Mouse (Mus musculus) neural tube, embryonic 11.5 days (tissue): Measurements from ENCODE around the gene Mrc1. TPM values are rescaled to one million over a fixed set of nuclear protein-coding genes. Genes with fewer than 3 reads are reported as not detected.

ENCODE experiments used
- ATAC-seq: fragments of 200-750 bp; cut with Nextera tagmentation; 2 replicates; pipeline ENCODE4 v1.8.0; 2017; ENCODE audit warnings: moderate number of reproducible peaks, mild to moderate bottlenecking, moderate TSS enrichment, moderate library complexity; ENCODE audit not compliant: insufficient read depth, low FRiP score, low TSS enrichment
- DNase-seq: peaks from one replicate; pipeline ENCODE4 v3.0.0-alpha.2; 2015; ENCODE audit warnings: low spot score
- H3K27ac ChIP-seq: fragments of 300-500 bp; sonication (generic); 2 replicates; pipeline ENCODE4 v1.5.1; 2014; ENCODE audit warnings: low read depth, mild to moderate bottlenecking, low read length
- H3K27me3 ChIP-seq: fragments of 300-500 bp; sonication (generic); 2 replicates; pipeline ENCODE4 v1.6.1; 2014; ENCODE audit warnings: mild to moderate bottlenecking, low read length, mixed read lengths; ENCODE audit not compliant: control insufficient read depth, insufficient read depth
- H3K36me3 ChIP-seq: fragments of 300-500 bp; sonication (generic); 2 replicates; pipeline ENCODE4 v1.6.1; 2014; ENCODE audit warnings: mild to moderate bottlenecking, low read length, moderate library complexity, mixed read lengths; ENCODE audit not compliant: control insufficient read depth, insufficient read depth
- H3K4me1 ChIP-seq: fragments of 300-500 bp; sonication (generic); 2 replicates; pipeline ENCODE4 v1.6.1; 2014; ENCODE audit warnings: low read length, mixed read lengths; ENCODE audit not compliant: control insufficient read depth, insufficient read depth
- H3K4me2 ChIP-seq: fragments of 300-500 bp; sonication (generic); 2 replicates; pipeline ENCODE4 v1.6.1; 2014; ENCODE audit warnings: low read depth, mild to moderate bottlenecking, moderate library complexity
- H3K4me3 ChIP-seq: fragments of 300-500 bp; sonication (generic); 2 replicates; pipeline ENCODE4 v1.5.1; 2014; ENCODE audit warnings: low read depth, low read length
- H3K9ac ChIP-seq: fragments of 300-500 bp; sonication (generic); 2 replicates; pipeline ENCODE4 v1.6.1; 2014; ENCODE audit warnings: mild to moderate bottlenecking, low read length
- H3K9me3 ChIP-seq: fragments of 300-500 bp; sonication (generic); 2 replicates; pipeline ENCODE4 v1.6.1; 2016; ENCODE audit warnings: low read length; ENCODE audit not compliant: control insufficient read depth
- WGBS: fragments of 180-500 bp; shearing (Covaris S2); extraction: QIAGEN DNeasy Blood & Tissue Kit; methylation state at CpG from one replicate; pipeline ENCODE4 v1.1.7; 2014; 5-methylcytosine and 5-hydroxymethylcytosine counted together
- microRNA counts: library from miRNA; unstranded; fragments of <30 nt; microRNA quantifications from one replicate; lab custom pipeline; 2015
- microRNA-seq: library from miRNA; unstranded; fragments of <30 nt; microRNA quantifications from one replicate; pipeline ENCODE4, GENCODE M21; 2016
- polyA plus RNA-seq: library from polyadenylated mRNA; unstranded; fragments of >200 nt; fragmentation: Nextera tagmentation; extraction: Ambion mirVana; gene quantifications from 2 replicates; pipeline ENCODE4 v1.2.1, GENCODE M21; 2014

Gene Mrc1
- polyA plus RNA-seq, 1 experiment from 2014 or later, result 3.1 TPM

DNA sequence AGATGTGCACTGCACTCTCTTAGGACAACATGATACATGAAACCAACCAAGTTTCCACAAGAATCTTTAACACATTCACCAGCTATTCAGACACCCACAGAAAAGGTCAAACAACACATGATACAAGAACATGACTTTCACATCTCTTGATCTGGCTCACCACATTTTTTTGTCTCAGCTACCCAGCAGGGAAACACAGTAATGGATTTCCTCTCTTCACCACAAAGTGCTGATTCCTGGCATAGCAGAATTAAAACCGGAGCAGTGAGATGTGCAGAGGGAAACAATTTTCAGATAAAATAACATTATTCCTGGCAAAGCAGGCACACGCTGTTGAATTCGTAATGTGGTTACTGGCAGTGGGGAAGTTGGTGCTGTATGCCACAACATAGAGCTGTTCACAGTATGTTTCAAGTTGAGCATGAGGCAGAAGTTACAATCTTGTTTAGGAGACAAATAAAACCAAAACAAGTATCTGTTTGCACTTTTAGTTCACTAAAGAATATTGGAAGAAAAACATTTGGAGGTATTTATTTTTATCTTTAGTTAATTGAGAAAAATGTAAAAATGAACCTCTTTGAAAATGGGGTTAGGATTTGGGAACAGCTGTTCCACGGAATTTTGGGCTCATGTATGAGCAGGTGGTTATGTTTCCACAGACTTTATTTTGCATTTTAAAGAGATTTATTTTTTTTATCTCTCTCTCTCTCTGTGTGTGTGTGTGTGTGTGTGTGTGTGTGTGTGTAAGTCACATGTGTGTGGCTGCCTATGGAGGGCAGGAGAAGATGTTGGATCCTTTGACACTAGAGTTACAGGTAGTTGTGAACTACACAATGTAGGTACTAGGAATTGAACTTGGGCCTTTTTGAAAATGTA, 83.6 kb downstream of the Mrc1 start:
- H3K27me3 ChIP-seq, result no peaks in the 10 kb centered on the region
- WGBS, result 77% methylated on average over 4 of the region's 4 CpGs
- ATAC-seq, result no peak
- no peak overlapping the region for H3K4me3 ChIP-seq
- H3K9me3 ChIP-seq, result no peaks in the 10 kb centered on the region
- no peak overlapping the region for H3K4me2 ChIP-seq
- DNase-seq, result no peak
- no peak overlapping the region for H3K27ac ChIP-seq
- no peaks in the 10 kb centered on the region for H3K36me3 ChIP-seq
- no peaks in the 10 kb centered on the region for H3K4me1 ChIP-seq
- no peak overlapping the region for H3K9ac ChIP-seq

DNA sequence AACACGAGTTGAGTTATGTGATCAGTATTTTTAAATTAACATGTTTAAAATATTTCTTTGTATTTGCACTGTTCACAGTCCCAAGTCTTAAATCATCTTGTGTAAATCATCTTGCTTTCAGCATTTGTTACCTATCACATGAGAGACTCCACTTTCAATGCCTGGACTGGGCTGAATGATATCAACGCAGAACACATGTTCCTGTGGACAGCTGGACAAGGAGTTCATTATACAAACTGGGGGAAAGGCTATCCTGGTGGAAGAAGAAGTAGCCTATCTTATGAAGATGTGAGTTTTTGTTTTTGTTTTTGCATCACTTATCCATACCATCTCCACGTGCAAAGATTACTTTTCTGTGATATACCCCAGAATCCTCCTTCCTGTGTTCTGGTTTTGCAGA, 85.9 kb downstream of the Mrc1 start:
- no peaks in the 10 kb centered on the region for H3K4me1 ChIP-seq
- no peak for DNase-seq
- H3K4me2 ChIP-seq, result no peak overlapping the region
- 82% methylated on average over 3 of the region's 3 CpGs for WGBS
- H3K27me3 ChIP-seq, result no peaks in the 10 kb centered on the region
- no peaks in the 10 kb centered on the region for H3K36me3 ChIP-seq
- H3K9ac ChIP-seq, result no peak overlapping the region
- ATAC-seq, result no peak
- H3K4me3 ChIP-seq, result no peak overlapping the region
- no peaks in the 10 kb centered on the region for H3K9me3 ChIP-seq
- H3K27ac ChIP-seq, result no peak overlapping the region

DNA sequence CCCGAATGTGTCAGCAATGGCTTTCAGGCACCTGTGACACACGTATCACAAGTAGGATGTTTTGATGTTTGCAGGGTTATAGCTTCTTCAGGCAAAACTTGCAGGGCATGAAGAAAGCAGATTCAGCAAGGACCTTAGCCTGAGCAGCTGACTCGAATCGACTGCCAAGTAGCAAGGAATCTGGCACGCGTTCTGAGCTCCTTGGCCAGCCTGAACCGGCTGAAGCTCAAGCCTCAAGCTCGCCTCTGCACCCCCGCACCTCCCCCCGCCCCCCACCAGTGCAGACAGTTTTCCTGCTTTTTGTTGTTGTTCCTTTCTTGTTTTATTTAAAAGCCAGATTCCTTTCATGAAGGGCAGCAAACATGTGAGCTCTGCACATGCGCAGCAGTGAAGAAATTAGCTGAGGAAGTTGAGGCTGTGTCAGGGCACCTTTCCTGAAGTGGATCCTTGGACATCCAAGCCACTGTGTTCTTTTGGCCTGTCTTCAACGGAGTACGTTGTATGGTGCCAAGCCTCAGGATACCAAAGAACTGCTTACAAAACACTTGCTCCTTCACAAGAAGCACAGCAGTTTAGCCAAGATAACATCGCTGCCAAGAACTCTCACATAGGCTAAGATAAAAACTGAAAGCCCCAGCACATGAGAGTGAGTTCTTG, 112.6 kb downstream of the Mrc1 start:
- Histone ChIP-seq H3K4me3 (no peak overlapping the region), H3K9ac (no peak overlapping the region), H3K27me3 (no peaks in the 10 kb centered on the region), H3K4me2 (no peak overlapping the region), H3K36me3 (no peaks in the 10 kb centered on the region), H3K9me3 (no peaks in the 10 kb centered on the region), H3K4me1 (no peaks in the 10 kb centered on the region), H3K27ac (no peak overlapping the region)
- WGBS, result 85% methylated on average over 14 of the region's 14 CpGs
- DNase-seq (no peak), ATAC-seq (no peak)

DNA sequence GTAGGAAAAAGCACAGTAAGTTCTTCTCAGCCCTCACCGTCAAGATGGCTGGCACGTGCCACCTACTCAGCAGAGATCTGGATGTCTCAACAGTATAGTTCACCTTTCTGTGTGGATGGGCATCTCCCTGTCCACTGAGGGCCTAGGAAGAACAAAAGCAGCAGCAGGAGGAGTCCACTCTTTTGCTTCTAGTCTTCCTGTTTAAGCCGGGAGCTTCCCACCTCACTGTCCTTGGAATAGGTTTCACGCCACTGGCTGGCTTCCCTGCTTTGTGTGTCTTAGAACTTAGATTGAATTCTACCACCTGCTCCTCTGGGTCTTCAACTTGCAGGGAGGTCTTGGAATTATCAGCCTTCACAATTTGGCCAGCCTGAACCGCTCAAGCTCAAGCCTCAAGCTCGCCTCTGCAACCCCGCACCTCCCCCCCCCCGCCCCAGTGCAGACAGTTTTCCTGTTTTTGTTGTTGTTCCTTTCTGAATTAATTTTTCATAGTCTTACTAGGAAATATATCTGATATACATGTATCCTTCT, 113.2 kb downstream of the Mrc1 start:
- no peaks in the 10 kb centered on the region for H3K27me3 ChIP-seq
- ATAC-seq, result no peak
- no peak overlapping the region for H3K4me2 ChIP-seq
- H3K9ac ChIP-seq, result no peak overlapping the region
- no peak for DNase-seq
- no peak overlapping the region for H3K27ac ChIP-seq
- no peak overlapping the region for H3K4me3 ChIP-seq
- H3K9me3 ChIP-seq, result no peaks in the 10 kb centered on the region
- H3K4me1 ChIP-seq, result no peaks in the 10 kb centered on the region
- whole genome bisulfite sequencing, result 93% methylated on average over 8 of the region's 8 CpGs
- H3K36me3 ChIP-seq, result no peaks in the 10 kb centered on the region

MicroRNA genes within 50 kb of the gene (microRNA counts, 519-probe panel; counts per million panel counts)
- 171 counts per million, percentile 57 among the panel's probes with 10 or more counts for microRNA mmu-miR-511 (lab: Ali Mortazavi, UCI)

Small RNAs within 50 kb of the gene (microRNA-seq; reads per million reads assigned to microRNA genes)
- 1.0 reads per million for gene Mir511

Other genes starting within 250 kb of the Mrc1 start
- gene Hacd1, start 173.3 kb upstream of the Mrc1 start, polyA plus RNA-seq, result 53.8 and 54.8 TPM in 2 replicates
- gene Stam, start 155.3 kb upstream of the Mrc1 start, polyA plus RNA-seq, result 112 and 115 TPM in 2 replicates
- not detected in 2 replicates for gene Tmem236, start 54.9 kb upstream of the Mrc1 start, polyA plus RNA-seq
- 0.36 TPM in 1 of 2 replicates, not detected in the other for gene Slc39a12, start 158.9 kb downstream of the Mrc1 start, polyA plus RNA-seq